Mouse (Mus musculus): ENCODE results near the gene Ect2. TPM values are rescaled to one million over a fixed set of nuclear protein-coding genes. Genes with fewer than 3 reads are reported as not detected.

Gene Ect2
- polyA plus RNA-seq, 1 experiment = not detected

DNA sequence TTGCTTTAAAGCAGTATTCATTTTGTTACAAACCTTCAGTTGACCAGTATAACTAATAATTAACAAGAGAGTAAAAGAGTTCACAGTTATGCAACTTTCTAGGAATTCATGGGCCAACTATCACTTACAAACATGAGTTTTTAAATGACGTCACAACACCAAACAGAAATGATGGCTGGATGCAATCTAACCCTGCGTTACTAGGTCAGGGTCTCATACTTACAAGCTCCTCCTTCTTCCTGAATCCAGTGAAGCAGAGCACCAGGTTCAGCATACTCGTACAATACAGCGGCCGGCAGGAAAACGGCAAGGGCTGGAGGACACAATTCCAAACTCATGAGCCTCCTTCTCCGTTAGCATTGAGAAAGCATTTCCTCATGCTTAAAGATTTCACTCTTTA lies 7.9 kb downstream of the Ect2 start:
- TF ChIP-seq POLR2A (IDR thresholded peaks at IDR 0.05; ENCODE audit: insufficient read depth, low read depth, low read length) (no peak), CTCF (IDR thresholded peaks at IDR 0.05; ENCODE audit: insufficient read depth, low read depth, low read length) (no peak)
- no peak overlapping the region for H3K4me3 ChIP-seq (ENCODE audit: insufficient read depth, low read depth, low read length)
- H3K27ac ChIP-seq (ENCODE audit: insufficient read depth, low read depth, low read length) = no peak overlapping the region
- no peaks in the 10 kb centered on the region for H3K4me1 ChIP-seq (ENCODE audit: control insufficient read depth, insufficient read depth, low read length)
- WGBS = 90% methylated on average over 7 of the region's 7 CpGs

DNA sequence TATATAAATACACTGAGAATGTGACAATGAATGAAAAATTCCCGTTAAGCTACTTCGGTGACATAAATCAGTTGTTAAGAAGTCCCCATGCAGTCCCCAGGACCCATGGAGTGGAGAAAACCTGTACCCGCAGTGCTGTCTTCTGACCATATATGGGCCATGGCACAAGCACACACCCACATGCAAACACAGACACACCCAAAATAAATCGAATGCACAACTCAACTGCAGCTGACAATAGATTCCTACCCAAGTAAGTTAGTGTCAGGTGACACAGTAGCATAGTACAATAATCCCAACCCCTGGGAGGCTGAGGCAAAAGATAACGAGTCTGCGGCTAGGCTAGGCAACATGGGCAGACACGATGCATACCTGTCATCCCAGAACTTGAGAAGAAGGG lies 10.1 kb downstream of the Ect2 start:
- WGBS = 87% methylated on average over 7 of the region's 7 CpGs
- TF ChIP-seq POLR2A (IDR thresholded peaks at IDR 0.05; ENCODE audit: insufficient read depth, low read depth, low read length) (no peak), CTCF (IDR thresholded peaks at IDR 0.05; ENCODE audit: insufficient read depth, low read depth, low read length) (no peak)

DNA sequence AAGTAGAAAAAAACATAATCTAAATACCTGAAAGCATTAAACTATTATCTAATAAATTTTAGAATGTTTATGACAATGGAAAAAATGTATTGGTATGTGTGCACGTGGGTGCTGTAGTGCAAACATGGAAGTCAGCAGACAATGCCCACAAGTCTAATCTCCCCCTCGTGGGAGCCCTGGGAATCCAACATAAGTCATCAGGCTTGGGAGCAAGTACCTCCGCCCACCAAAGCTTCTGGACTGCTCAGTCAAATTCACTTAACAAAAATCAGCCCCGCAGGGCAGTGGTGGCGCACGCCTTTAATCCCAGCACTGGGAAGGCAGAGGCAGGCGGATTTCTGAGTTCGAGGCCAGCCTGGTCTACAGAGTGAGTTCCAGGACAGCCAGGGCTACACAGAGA lies 13.6 kb downstream of the Ect2 start:
- H3K4me3 ChIP-seq (ENCODE audit: insufficient read depth, low read depth, low read length) = no peak overlapping the region
- no peak overlapping the region for H3K27ac ChIP-seq (ENCODE audit: insufficient read depth, low read depth, low read length)
- 91% methylated on average over 8 of the region's 8 CpGs for WGBS
- H3K4me1 ChIP-seq (ENCODE audit: control insufficient read depth, insufficient read depth, low read length) = no peaks in the 10 kb centered on the region
- no peak for TF ChIP-seq POLR2A (IDR thresholded peaks at IDR 0.05; ENCODE audit: insufficient read depth, low read depth, low read length)
- no peak for TF ChIP-seq CTCF (IDR thresholded peaks at IDR 0.05; ENCODE audit: insufficient read depth, low read depth, low read length)

More for the DNA sequence above, 10.1 kb downstream of the Ect2 start:
- no peak overlapping the region for H3K4me3 ChIP-seq (ENCODE audit: insufficient read depth, low read depth, low read length)
- H3K27ac ChIP-seq (ENCODE audit: insufficient read depth, low read depth, low read length) = no peak overlapping the region
- no peaks in the 10 kb centered on the region for H3K4me1 ChIP-seq (ENCODE audit: control insufficient read depth, insufficient read depth, low read length)

DNA sequence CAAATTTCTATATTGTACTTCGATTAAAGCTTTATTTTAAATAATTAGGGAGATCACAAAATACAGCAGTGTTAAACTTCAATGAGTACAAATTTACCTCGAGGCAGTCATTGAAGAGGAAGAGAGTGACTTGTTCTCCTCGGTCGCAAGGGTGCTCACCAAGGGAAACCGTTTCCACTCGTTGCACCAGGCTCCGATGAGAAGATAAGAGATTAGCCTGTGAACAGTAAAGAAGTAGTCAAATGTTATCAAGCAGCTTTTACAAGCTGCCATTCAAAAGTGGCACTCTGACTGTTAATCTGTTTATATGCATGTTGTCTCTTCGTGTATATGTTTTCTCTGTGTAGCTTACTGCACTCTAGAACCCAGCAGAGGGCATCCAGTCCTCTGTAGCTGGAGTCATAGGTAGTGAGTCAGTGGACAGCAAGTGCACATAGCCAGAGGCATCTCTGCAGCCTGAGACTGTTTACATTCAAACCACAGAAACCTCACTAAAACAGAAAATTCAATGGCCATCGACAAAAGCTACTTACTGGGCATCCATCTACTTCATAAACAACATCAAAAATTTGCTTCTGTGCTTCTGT lies 31.7 kb downstream of the Ect2 start:
- Histone ChIP-seq H3K4me1 (ENCODE audit: control insufficient read depth, insufficient read depth, low read length) (no peaks in the 10 kb centered on the region), H3K27ac (ENCODE audit: insufficient read depth, low read depth, low read length) (no peak overlapping the region), H3K4me3 (ENCODE audit: insufficient read depth, low read depth, low read length) (no peak overlapping the region)
- TF ChIP-seq CTCF (IDR thresholded peaks at IDR 0.05; ENCODE audit: insufficient read depth, low read depth, low read length) (no peak), POLR2A (IDR thresholded peaks at IDR 0.05; ENCODE audit: insufficient read depth, low read depth, low read length) (no peak)
- 78% methylated on average over 9 of the region's 9 CpGs for WGBS

DNA sequence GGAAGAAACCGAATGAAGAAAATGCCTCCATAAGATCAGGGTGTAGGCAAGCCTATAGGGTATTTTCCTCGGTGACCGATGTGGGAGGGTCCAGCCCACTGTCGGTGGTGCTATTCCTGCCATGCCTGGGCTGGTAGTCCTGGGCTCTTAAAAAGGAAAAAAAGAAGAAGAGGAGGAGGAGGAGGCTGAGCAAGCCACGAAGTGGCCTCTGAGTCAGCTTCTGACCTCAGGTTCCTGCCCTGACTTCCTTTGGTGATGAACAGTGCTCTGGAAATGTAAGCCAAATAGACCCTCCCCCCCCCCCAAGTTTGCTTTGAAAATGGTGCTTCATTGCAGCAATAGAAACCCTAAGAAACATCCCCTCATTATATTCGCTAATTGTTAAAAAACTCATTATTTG lies 32.7 kb downstream of the Ect2 start:
- WGBS = 88% methylated on average over 6 of the region's 6 CpGs
- Histone ChIP-seq H3K27ac (ENCODE audit: insufficient read depth, low read depth, low read length) (no peak overlapping the region), H3K4me3 (ENCODE audit: insufficient read depth, low read depth, low read length) (no peak overlapping the region), H3K4me1 (ENCODE audit: control insufficient read depth, insufficient read depth, low read length) (no peaks in the 10 kb centered on the region)
- TF ChIP-seq POLR2A (IDR thresholded peaks at IDR 0.05; ENCODE audit: insufficient read depth, low read depth, low read length) (no peak), CTCF (IDR thresholded peaks at IDR 0.05; ENCODE audit: insufficient read depth, low read depth, low read length) (no peak)

DNA sequence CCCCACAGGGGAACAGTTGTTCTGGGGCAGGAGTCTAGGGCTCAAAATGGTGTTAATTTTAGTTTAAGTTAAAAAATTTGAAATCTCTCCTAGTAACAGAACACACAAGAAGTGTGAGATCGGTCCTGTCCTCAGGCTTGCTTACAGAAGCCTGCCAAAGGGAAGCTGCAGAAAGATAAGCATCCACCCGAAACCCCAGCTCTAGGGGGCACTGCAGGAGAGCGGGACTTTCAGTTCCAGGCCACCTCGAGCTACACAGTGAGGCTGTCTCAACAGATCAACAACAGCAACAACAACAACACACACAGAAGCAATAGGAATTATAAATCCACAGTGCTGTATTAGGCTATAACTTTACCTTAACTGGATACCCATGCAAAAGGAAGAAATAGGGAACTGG lies 35.5 kb downstream of the Ect2 start:
- 79% methylated on average over 4 of the region's 4 CpGs for WGBS
- TF ChIP-seq CTCF (IDR thresholded peaks at IDR 0.05; ENCODE audit: insufficient read depth, low read depth, low read length) = no peak
- TF ChIP-seq POLR2A (IDR thresholded peaks at IDR 0.05; ENCODE audit: insufficient read depth, low read depth, low read length) = no peak

DNA sequence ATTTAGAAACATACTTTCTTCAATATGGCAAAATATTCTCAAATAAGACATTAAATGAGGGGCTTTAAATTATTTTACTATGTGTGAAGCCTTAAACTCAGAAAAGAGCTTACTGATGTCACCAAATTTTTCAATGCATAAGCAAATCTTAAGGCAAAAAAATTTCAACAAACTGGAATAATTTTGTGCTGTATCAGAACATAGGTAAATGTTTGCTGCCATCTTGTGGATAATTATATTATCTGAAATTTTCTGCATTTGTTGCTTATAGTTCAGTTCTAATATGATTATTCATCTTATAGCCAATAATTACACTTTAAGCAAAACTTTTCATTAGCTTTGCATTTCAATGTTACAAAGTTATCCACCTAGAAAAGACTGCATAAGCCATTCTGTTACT lies 42.8 kb downstream of the Ect2 start:
- TF ChIP-seq POLR2A (IDR thresholded peaks at IDR 0.05; ENCODE audit: insufficient read depth, low read depth, low read length) (no peak), CTCF (IDR thresholded peaks at IDR 0.05; ENCODE audit: insufficient read depth, low read depth, low read length) (no peak)
- H3K4me1 ChIP-seq (ENCODE audit: control insufficient read depth, insufficient read depth, low read length) = no peaks in the 10 kb centered on the region
- H3K4me3 ChIP-seq (ENCODE audit: insufficient read depth, low read depth, low read length) = no peak overlapping the region
- no peak overlapping the region for H3K27ac ChIP-seq (ENCODE audit: insufficient read depth, low read depth, low read length)

More for the DNA sequence above, 35.5 kb downstream of the Ect2 start:
- Histone ChIP-seq H3K4me1 (ENCODE audit: control insufficient read depth, insufficient read depth, low read length) (no peaks in the 10 kb centered on the region), H3K27ac (ENCODE audit: insufficient read depth, low read depth, low read length) (no peak overlapping the region), H3K4me3 (ENCODE audit: insufficient read depth, low read depth, low read length) (no peak overlapping the region)

DNA sequence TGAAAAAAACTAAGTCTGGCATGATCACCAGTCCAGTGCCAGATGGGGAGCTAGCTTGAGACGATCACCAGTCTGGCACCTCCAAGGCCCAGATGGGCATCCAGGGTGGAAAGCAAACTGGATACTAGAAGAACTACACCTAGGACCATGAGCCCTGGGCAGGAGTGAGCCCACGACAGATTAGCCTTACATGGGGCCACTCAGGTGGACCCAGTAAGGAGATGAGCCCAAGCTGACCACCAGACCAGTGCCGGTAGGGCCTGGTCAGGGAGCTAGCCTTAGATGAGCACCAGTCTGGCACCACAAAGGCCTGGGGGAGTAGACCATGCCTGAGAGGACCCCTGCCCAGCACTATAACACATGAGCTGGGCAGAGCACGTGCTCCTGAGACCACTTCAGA lies 44.6 kb downstream of the Ect2 start:
- Histone ChIP-seq H3K27ac (ENCODE audit: insufficient read depth, low read depth, low read length) (no peak overlapping the region), H3K4me1 (ENCODE audit: control insufficient read depth, insufficient read depth, low read length) (no peaks in the 10 kb centered on the region), H3K4me3 (ENCODE audit: insufficient read depth, low read depth, low read length) (no peak overlapping the region)
- WGBS = 97% methylated on average over 4 of the region's 4 CpGs
- no peak for TF ChIP-seq CTCF (IDR thresholded peaks at IDR 0.05; ENCODE audit: insufficient read depth, low read depth, low read length)
- no peak for TF ChIP-seq POLR2A (IDR thresholded peaks at IDR 0.05; ENCODE audit: insufficient read depth, low read depth, low read length)

DNA sequence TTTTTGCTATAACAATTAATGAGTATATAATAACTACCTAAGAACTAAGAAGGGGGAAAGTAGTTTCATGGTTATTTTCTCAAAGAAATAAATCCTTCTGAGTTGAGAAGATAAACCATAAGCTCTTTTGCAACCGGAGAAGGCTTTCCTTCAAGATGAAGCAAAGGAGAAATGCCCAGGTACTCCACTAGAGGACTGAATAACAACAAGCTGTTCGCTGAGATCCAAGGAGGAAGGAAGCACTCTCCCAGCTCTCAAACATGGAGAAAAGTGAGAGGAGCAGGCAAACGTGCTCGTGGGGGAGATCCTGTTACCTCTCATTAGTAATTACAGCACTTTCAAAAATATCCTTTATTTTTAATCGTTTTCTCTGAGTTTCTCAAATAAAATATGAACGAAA lies 46.5 kb downstream of the Ect2 start:
- Histone ChIP-seq H3K27ac (ENCODE audit: insufficient read depth, low read depth, low read length) (no peak overlapping the region), H3K4me1 (ENCODE audit: control insufficient read depth, insufficient read depth, low read length) (no peaks in the 10 kb centered on the region), H3K4me3 (ENCODE audit: insufficient read depth, low read depth, low read length) (no peak overlapping the region)
- 78% methylated on average over 6 of the region's 6 CpGs for WGBS
- TF ChIP-seq CTCF (IDR thresholded peaks at IDR 0.05; ENCODE audit: insufficient read depth, low read depth, low read length) = no peak

DNA sequence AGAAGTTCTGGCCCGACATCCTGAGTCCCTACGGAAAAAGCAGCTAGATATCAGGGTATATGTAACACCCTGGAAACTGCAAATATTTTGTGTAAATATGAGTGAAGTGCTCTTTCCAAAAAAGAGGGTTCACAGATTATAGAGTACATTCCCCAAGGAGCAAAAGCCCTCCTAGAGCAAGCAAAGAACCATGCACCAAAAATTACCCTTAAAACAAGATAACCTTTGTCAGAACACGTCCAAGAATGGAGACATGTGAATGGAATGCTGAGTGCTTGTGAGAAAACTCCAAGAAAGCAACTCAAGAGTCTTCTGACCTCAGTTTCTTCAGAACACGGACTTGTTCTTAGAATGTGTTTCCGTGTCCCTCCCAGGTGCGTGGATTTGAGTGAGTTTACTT lies 50.7 kb downstream of the Ect2 start:
- 95% methylated on average over 6 of the region's 6 CpGs for WGBS
- TF ChIP-seq CTCF (IDR thresholded peaks at IDR 0.05; ENCODE audit: insufficient read depth, low read depth, low read length) (no peak), POLR2A (IDR thresholded peaks at IDR 0.05; ENCODE audit: insufficient read depth, low read depth, low read length) (no peak)

More for the DNA sequence above, 50.7 kb downstream of the Ect2 start:
- Histone ChIP-seq H3K27ac (ENCODE audit: insufficient read depth, low read depth, low read length) (no peak overlapping the region), H3K4me3 (ENCODE audit: insufficient read depth, low read depth, low read length) (no peak overlapping the region), H3K4me1 (ENCODE audit: control insufficient read depth, insufficient read depth, low read length) (no peaks in the 10 kb centered on the region)

All from olfactory bulb, adult 2 months (tissue).